Mouse (Mus musculus) A20 (cell line): Measurements from ENCODE around the gene Cenpm.

Experiments used
- DNase-seq: peaks from one replicate; pipeline ENCODE4 v3.0.0-alpha.2; 2011; ENCODE audit warnings: low read depth, low spot score

The Cenpm gene

GRCm38 (mm10) chr15:82215332-82216046, 29.1 kb downstream of the Cenpm start:
- no peak for DNase-seq

DNA sequence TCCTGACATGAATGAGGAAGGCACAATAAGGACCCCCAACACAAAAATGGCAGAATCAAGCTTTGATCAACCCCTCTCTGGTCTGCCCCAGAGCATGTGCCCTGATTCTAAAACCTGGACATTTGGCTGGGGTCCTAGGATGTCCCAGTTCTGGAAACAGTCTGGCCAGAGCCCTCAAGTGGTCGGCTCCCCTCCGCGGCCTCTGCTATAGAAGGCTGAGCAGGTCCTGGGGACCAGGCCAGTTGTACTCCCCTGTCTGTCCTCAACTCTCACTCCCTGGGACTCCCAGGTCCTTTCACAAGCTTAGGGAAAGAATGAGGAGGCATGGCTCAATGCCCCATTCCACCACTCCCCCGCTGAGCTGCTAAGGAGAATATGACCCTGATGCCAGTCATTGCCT, 31.3 kb downstream of the Cenpm start:
- DNase-seq: no peak

GRCm38 (mm10) chr15:82212752-82213063, 31.8 kb downstream of the Cenpm start, which contains the start of gene Shisa8:
TSS of gene Shisa8 (minus strand) at chr15:82212815.
- no peak for DNase-seq

GRCm38 (mm10) chr15:82211911-82212751, 32.4 kb downstream of the Cenpm start:
- DNase-seq: no peak

GRCm38 (mm10) chr15:82211281-82211680, 33.3 kb downstream of the Cenpm start:
- no peak for DNase-seq

GRCm38 (mm10) chr15:82210801-82211200, 33.7 kb downstream of the Cenpm start:
- DNase-seq: no peak

GRCm38 (mm10) chr15:82209295-82210050, 35.1 kb downstream of the Cenpm start:
- no peak for DNase-seq

GRCm38 (mm10) chr15:82208307-82208706, 36.2 kb downstream of the Cenpm start:
- DNase-seq: no peak

DNA sequence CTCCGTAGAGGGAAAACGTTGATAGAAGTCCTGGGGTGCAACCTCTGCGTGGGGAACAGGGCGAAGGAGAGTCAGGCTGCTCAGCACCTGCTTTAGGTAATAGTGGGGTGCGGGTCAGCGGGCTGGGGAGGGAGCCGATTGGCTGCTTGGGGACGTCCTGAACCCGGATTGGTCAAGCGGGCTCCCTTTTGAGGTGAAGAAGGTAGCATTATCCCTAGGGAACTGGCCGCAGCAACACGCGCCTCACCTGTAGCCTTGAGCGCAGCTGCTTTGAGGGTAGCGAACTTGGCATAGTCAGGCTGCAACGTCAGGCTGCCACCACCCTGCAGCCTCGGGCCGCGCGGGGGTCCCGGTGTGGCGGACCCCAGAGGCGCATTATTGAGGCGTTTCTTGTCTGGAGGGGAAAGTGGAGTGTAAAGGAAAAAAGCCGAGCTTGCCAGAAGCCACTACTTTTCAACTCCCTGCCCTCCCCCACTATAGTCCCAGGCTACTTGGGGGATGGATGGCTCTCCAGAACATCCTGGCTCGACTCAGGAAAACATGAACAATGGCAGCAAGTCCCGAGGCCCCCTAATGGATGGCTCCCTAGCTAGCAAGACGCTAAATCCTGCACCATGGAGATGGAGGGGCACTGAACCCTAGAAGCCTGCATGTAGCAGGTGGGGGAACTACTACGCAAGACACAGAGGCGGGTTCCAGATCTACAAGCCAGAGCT, 36.9 kb downstream of the Cenpm start:
- no peak for DNase-seq

DNA sequence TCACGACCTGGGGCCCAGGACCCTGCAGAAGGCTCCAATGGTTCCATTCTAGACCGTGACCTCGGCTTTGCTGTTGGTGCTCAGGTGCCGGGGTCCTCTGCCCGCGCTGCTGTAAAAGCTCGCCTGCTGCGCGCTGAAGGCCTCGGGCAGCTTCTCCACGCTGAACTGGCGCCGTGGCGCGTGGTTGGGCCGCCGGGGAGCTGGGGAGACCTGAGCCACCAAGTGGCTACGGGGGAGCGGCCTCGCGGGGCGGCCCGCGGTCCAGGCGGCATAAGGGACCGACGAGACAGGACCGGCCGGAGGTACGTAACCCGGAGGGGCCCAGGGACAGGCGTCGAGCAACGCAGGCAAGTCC, 37.5 kb downstream of the Cenpm start:
- no peak for DNase-seq

DNA sequence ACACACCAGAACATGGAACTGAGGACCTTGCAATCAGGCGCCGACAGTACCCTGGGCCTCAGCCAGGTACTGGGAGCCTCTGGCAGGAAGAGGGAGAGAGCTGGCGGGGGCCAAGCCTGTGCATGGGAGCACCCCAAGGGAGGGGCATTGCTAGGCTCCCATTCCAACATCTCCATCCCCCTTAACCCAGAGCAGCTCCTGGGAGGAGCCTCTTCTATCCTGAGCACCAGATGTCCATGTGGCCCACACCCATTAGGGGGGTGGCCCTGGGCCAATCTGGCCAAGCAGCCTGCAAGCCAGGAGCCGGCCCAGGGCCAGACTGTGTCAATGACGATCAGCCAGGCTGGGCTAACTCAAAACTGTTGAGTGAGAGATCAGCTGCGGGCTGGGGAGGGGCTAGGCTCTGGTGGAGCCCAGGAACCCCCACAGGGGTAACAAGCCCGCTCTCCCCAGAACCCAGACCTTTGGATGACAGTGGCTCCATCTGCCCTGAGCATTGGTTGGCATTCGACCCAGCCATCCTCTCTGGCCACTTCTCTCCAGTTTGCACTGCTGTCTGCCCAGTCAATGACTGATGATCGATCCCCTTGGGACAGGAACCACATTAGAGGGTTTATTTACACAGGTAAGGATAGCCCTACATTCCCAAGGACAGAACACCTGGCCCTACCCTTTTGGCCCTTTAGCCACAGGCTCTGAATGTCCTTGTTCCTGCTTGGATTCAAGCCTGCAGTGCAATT, 38.0 kb downstream of the Cenpm start:
- no peak for DNase-seq

DNA sequence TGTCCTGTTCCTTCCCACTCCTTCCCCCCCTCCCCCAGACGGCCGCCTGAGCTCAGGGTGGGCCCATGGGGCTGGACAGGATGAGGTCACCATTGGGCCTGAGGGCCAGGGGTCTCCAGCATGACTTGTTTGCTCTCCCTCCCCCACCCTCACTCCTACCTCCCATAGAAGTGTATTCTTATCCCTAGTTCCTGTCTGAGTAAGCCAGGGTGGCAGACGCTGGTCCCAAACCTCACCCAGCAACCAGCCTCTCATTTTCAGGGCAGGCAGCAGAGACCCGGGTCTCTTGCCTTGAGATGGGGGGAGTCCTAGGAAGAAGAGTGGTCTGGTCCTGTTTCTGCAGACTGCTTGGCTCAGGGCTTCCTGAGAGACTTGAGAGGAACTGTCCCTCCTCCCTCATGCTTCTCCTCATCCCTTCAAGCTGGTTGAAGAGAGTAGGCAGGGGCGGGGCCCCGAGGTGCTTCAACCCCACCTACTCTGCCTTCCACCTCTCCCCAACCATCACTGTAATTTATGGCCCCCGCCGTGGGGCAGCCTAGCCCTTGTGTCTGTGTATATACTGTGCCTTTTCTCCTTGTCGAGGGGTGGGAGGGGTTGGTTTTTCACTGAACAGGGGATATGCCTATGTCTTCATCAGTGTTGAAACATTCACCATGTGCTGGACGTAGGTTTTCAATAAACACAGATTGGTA, 39.7 kb downstream of the Cenpm start:
- DNase-seq: no peak

GRCm38 (mm10) chr15:82203611-82204351, 40.8 kb downstream of the Cenpm start:
- DNase-seq: no peak

DNA sequence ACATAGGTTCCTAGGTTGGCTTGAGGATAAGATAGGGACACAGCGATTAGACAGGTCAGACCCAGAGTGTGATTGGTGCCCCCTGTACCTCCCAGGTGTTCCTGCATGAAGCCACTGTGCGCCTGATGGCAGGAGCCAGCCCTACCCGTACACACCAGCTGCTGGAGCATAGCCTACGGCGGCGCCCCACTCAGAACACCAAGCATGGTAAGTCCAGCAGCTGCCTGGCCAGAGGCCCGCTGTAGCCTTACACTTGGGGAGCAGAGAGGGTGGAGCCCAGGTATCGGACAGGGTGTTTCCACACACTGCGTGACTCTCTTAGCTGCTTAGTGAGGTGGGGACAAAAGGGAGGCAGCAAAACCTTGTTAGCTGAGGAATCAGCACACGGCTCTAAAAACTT, 41.5 kb downstream of the Cenpm start:
- no peak for DNase-seq

GRCm38 (mm10) chr15:82202086-82202485, 42.5 kb downstream of the Cenpm start:
- no peak for DNase-seq

DNA sequence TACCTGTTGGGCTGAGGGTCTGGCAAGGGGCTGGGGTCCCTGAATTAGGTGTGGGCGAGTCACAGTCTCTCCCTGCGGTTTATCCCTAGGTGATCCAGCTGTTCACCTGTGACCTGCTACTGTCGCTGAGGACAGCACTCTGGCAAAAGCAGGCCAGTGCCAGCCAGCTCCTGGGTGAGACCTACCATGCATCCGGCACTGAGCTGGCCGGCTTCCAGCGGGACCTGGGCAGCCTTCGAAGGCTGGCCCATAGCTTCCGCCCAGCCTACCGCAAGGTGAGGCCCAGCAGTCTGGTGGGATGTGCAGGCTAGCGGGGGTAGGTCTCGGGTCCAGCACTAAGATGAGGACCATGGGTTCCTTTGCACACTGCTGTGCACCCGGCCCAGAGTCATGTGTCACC, 45.0 kb downstream of the Cenpm start:
- no peak for DNase-seq

DNA sequence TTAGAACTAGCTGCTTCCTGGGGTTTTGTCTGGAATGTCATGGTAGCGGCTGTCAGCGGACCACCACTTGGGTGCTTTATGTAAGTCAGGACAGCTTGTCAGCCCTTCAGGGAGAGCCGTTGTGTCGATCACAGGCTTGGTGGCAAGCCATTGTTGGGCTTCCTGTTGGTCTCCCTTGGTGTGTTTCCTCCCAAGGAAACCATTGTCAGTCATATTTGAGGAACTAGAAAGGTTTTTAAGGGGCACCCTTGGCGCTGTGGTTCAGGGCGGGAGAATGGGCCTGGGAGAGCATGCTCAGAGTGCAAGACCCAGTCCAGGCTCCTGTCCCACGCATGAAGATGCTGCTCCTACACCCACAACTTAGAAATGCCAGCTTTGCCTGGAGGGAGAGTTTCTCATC, 46.2 kb downstream of the Cenpm start:
- no peak for DNase-seq

GRCm38 (mm10) chr15:82197937-82198336, 46.6 kb downstream of the Cenpm start:
- DNase-seq: no peak

- no peak for DNase-seq
Measured at GRCm38 (mm10) chr15:82197246-82197750, 47.2 kb downstream of the Cenpm start.

DNA sequence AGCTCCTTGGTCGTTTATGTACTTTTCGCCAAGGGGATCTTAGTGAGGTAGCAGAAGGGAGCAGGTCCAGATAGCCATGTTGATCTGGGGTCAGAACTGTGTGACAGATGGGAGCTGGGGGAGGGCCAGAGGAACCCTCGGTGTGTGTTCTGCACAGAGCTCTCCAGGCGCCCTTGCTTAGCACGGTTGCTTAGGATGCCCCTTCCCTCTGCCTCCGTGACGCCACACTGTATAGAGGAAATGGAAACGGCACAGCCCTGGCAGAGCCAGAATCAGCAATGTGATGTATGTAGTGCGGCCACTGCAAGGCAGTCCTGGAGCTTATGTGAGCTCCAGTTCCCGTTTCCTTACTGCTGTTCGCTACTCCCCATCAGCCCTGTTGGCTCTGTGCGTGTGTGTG, 48.2 kb downstream of the Cenpm start:
- DNase-seq: no peak
